11 mouse cellular contexts compared by ENCODE assay signal in genomic region chr13:70798396-70798795, GRCm38 (mm10). TPM values are rescaled to one million over a fixed set of nuclear protein-coding genes. Genes with fewer than 3 reads are reported as not detected.
DNase-seq lines count a peak whose midpoint lies in the region; ATAC-seq lines count a peak whose summit lies in the region.
"Had no signal": no experiment of that assay in that cellular context is flagged by ENCODE, and none has a peak within 500 bp of the region (broad histone marks: within the 10 kb centered on the region; RNA-seq: fewer than 3 reads in every experiment).

No protein-coding gene starts in this region.

- 62% methylated on average over 5 of the region's 5 CpGs for WGBS in hindbrain, embryonic 15.5 days
- WGBS in hindbrain, embryonic 12.5 days = 69% methylated on average over 5 of the region's 5 CpGs

- DNase-seq in layer of hippocampus, adult 9-10 months (ENCODE audit: low spot score) = peak; percentile 20
- peak; percentile 38 to 43 for DNase-seq in right cerebral cortex, adult 2 months (ENCODE audit: low spot score in 2 of 2)
- DNase-seq in spleen, postnatal 10 days (ENCODE audit: low spot score in 2 of 2) = no peak
- no peak for DNase-seq in MN1 (ENCODE audit: low spot score)
- DNase-seq: kidney, adult 2 months had no signal

- H3K27ac ChIP-seq in hindbrain, embryonic 15.5 days (replicated peaks) = no peak overlapping the region
- H3K27ac ChIP-seq in hindbrain, embryonic 12.5 days = no peak overlapping the region
- H3K27ac ChIP-seq: midbrain, embryonic 15.5 days had no signal

- peak; percentile 34; the same call in 1 of the 2 replicates for ATAC-seq in hindbrain, embryonic 15.5 days (ENCODE audit: low FRiP score, low read depth)
- ATAC-seq in hindbrain, embryonic 12.5 days (ENCODE audit: low FRiP score) = no peak
- peak; percentile 87 for ATAC-seq in frontal cortex, adult (ENCODE audit: low TSS enrichment)
- ATAC-seq: lung, postnatal 0 days; midbrain, embryonic 15.5 days had no signal

- no peaks in the 10 kb centered on the region for H3K27me3 ChIP-seq in hindbrain, embryonic 15.5 days
- no peaks in the 10 kb centered on the region for H3K27me3 ChIP-seq in hindbrain, embryonic 12.5 days
- H3K27me3 ChIP-seq: heart, embryonic 12.5 days; midbrain, embryonic 15.5 days had no signal

- no peaks in the 10 kb centered on the region for H3K36me3 ChIP-seq in hindbrain, embryonic 15.5 days
- H3K36me3 ChIP-seq in hindbrain, embryonic 12.5 days = no peaks in the 10 kb centered on the region
- H3K36me3 ChIP-seq: heart, embryonic 12.5 days; midbrain, embryonic 15.5 days had no signal

- no peak overlapping the region for H3K4me3 ChIP-seq in hindbrain, embryonic 15.5 days
- H3K4me3 ChIP-seq in hindbrain, embryonic 12.5 days = no peak overlapping the region
- H3K4me3 ChIP-seq: heart, embryonic 12.5 days; midbrain, embryonic 15.5 days had no signal

- H3K9me3 ChIP-seq in hindbrain, embryonic 15.5 days = no peaks in the 10 kb centered on the region
- no peaks in the 10 kb centered on the region for H3K9me3 ChIP-seq in hindbrain, embryonic 12.5 days (replicated peaks)
- H3K9me3 ChIP-seq: heart, embryonic 12.5 days; midbrain, embryonic 15.5 days had no signal

- H3K4me2 ChIP-seq in hindbrain, embryonic 15.5 days = no peak overlapping the region
- H3K4me2 ChIP-seq in hindbrain, embryonic 12.5 days (replicated peaks) = no peak overlapping the region
- H3K4me2 ChIP-seq: heart, embryonic 12.5 days; midbrain, embryonic 15.5 days had no signal

- no peaks in the 10 kb centered on the region for H3K4me1 ChIP-seq in hindbrain, embryonic 15.5 days (replicated peaks)
- H3K4me1 ChIP-seq in hindbrain, embryonic 12.5 days = peaks cover 7% of the 10 kb centered on the region

- no peak overlapping the region for H3K9ac ChIP-seq in hindbrain, embryonic 15.5 days
- H3K9ac ChIP-seq in hindbrain, embryonic 12.5 days = no peak overlapping the region
- H3K9ac ChIP-seq: heart, embryonic 12.5 days; midbrain, embryonic 15.5 days had no signal

RNA-seq across cellular contexts. Expression of gene Adamts16, which starts 43.2 kb away (rescaled TPM):
- polyA plus RNA-seq in hindbrain, embryonic 15.5 days (2015; fragmentation: Nextera tagmentation; extraction: Ambion mirVana) = 3.1 and 3.7 TPM in 2 replicates
- polyA plus RNA-seq in hindbrain, embryonic 12.5 days (2016; fragmentation: Nextera tagmentation; extraction: Ambion mirVana) = 2.8 and 3.5 TPM in 2 replicates
- polyA plus RNA-seq: lung, postnatal 0 days had no signal

Comparison
In these comparisons a context has a peak if more than half of its experiments do, and no peak if none do; other contexts are left out.
1. DNase-seq: peak in layer of hippocampus, adult 9-10 months (single experiment) and right cerebral cortex, adult 2 months (2 of 2); none in spleen, postnatal 10 days (0 of 2) and MN1 (single experiment).